Mouse (Mus musculus): ENCODE measurements at regions not wholly inside any gene's neighbourhood (a gene's known extent, or its start where the extent isn't known, plus 50 kb on each side); places are given as distances from the start of the nearest gene placed in this dataset.

- H3K4me3 ChIP-seq, result no peak overlapping the region
- WGBS, result 66% methylated on average over 10 of the region's 10 CpGs
- no peaks in the 10 kb centered on the region for H3K27me3 ChIP-seq (ENCODE audit: insufficient read depth, poor library complexity, severe bottlenecking)
- DNase-seq (ENCODE audit: low spot score), result no peak
- H3K36me3 ChIP-seq, result no peaks in the 10 kb centered on the region
- H3K4me1 ChIP-seq (replicated peaks), result peaks cover 44% of the 10 kb centered on the region
- H3K27ac ChIP-seq, result 0 out of 2 replicates have a peak overlapping the region, but pooled peaks have one; percentile 23
- no peaks in the 10 kb centered on the region for H3K9me3 ChIP-seq
These were observed 56.4 kb downstream of the Cxcr4 start for GRCm38 (mm10) chr1:128535537-128536150.

GRCm38 (mm10) chr1:128532632-128533031 is 59.5 kb downstream of the Cxcr4 start:
- H3K36me3 ChIP-seq, result no peaks in the 10 kb centered on the region
- WGBS, result 3% methylated on average over 4 of the region's 4 CpGs
- H3K27me3 ChIP-seq (ENCODE audit: insufficient read depth, poor library complexity, severe bottlenecking), result no peaks in the 10 kb centered on the region
- H3K27ac ChIP-seq, result peak overlapping the region; percentile 72
- peaks cover 27% of the 10 kb centered on the region for H3K4me1 ChIP-seq (replicated peaks)
- DNase-seq (ENCODE audit: low spot score), result no peak
- no peak overlapping the region for H3K4me3 ChIP-seq
- no peaks in the 10 kb centered on the region for H3K9me3 ChIP-seq

- H3K4me3 ChIP-seq, result no peak overlapping the region
- H3K36me3 ChIP-seq, result no peaks in the 10 kb centered on the region
- DNase-seq (ENCODE audit: low spot score), result no peak
- H3K27ac ChIP-seq, result no peak overlapping the region
- H3K4me1 ChIP-seq (replicated peaks), result peaks cover 15% of the 10 kb centered on the region
- WGBS, result 82% methylated on average over 4 of the region's 4 CpGs
- H3K9me3 ChIP-seq, result no peaks in the 10 kb centered on the region
- no peaks in the 10 kb centered on the region for H3K27me3 ChIP-seq (ENCODE audit: insufficient read depth, poor library complexity, severe bottlenecking)
These were observed 62.1 kb downstream of the Cxcr4 start for GRCm38 (mm10) chr1:128529808-128530545.

- H3K4me3 ChIP-seq, result no peak overlapping the region
- no peaks in the 10 kb centered on the region for H3K27me3 ChIP-seq (ENCODE audit: insufficient read depth, poor library complexity, severe bottlenecking)
- no peaks in the 10 kb centered on the region for H3K9me3 ChIP-seq
- WGBS, result 93% methylated on average over 4 of the region's 4 CpGs
- DNase-seq (ENCODE audit: low spot score), result no peak
- no peaks in the 10 kb centered on the region for H3K4me1 ChIP-seq (replicated peaks)
- no peak overlapping the region for H3K27ac ChIP-seq
- H3K36me3 ChIP-seq, result no peaks in the 10 kb centered on the region
These were observed 72.9 kb downstream of the Cxcr4 start for GRCm38 (mm10) chr1:128519234-128519633.

GRCm38 (mm10) chr1:128518514-128518913 is 73.6 kb downstream of the Cxcr4 start:
- Histone ChIP-seq H3K27ac (no peak overlapping the region), H3K36me3 (no peaks in the 10 kb centered on the region), H3K4me1 (replicated peaks) (no peaks in the 10 kb centered on the region), H3K27me3 (ENCODE audit: insufficient read depth, poor library complexity, severe bottlenecking) (no peaks in the 10 kb centered on the region), H3K9me3 (no peaks in the 10 kb centered on the region), H3K4me3 (no peak overlapping the region)
- WGBS, result 91% methylated on average over 5 of the region's 5 CpGs
- DNase-seq (ENCODE audit: low spot score), result no peak

GRCm38 (mm10) chr1:128517351-128517750 is 74.7 kb downstream of the Cxcr4 start:
- H3K9me3 ChIP-seq, result no peaks in the 10 kb centered on the region

GRCm38 (mm10) chr1:128514327-128514726 is 77.8 kb downstream of the Cxcr4 start:
- no peak for DNase-seq (ENCODE audit: low spot score)
- H3K9me3 ChIP-seq, result no peaks in the 10 kb centered on the region
- H3K27me3 ChIP-seq (ENCODE audit: insufficient read depth, poor library complexity, severe bottlenecking), result no peaks in the 10 kb centered on the region
- WGBS, result 93% methylated on average over 1 of the region's 1 CpGs
- no peak overlapping the region for H3K27ac ChIP-seq
- H3K4me1 ChIP-seq (replicated peaks), result no peaks in the 10 kb centered on the region
- no peaks in the 10 kb centered on the region for H3K36me3 ChIP-seq
- H3K4me3 ChIP-seq, result no peak overlapping the region

More at GRCm38 (mm10) chr1:128517351-128517750, 74.7 kb downstream of the Cxcr4 start:
- Histone ChIP-seq H3K27me3 (ENCODE audit: insufficient read depth, poor library complexity, severe bottlenecking) (no peaks in the 10 kb centered on the region), H3K36me3 (no peaks in the 10 kb centered on the region), H3K27ac (no peak overlapping the region), H3K4me1 (replicated peaks) (no peaks in the 10 kb centered on the region), H3K4me3 (no peak overlapping the region)
- DNase-seq (ENCODE audit: low spot score), result no peak
- WGBS, result 82% methylated on average over 1 of the region's 1 CpGs

GRCm38 (mm10) chr1:128513911-128514310 is 78.2 kb downstream of the Cxcr4 start:
- no peak overlapping the region for H3K27ac ChIP-seq
- H3K9me3 ChIP-seq, result no peaks in the 10 kb centered on the region
- no peaks in the 10 kb centered on the region for H3K36me3 ChIP-seq
- 83% methylated on average over 2 of the region's 2 CpGs for WGBS
- DNase-seq (ENCODE audit: low spot score), result no peak
- H3K4me1 ChIP-seq (replicated peaks), result no peaks in the 10 kb centered on the region
- no peak overlapping the region for H3K4me3 ChIP-seq
- H3K27me3 ChIP-seq (ENCODE audit: insufficient read depth, poor library complexity, severe bottlenecking), result no peaks in the 10 kb centered on the region

- Histone ChIP-seq H3K9me3 (no peaks in the 10 kb centered on the region), H3K4me3 (no peak overlapping the region), H3K27me3 (ENCODE audit: insufficient read depth, poor library complexity, severe bottlenecking) (no peaks in the 10 kb centered on the region), H3K36me3 (no peaks in the 10 kb centered on the region), H3K27ac (no peak overlapping the region), H3K4me1 (replicated peaks) (no peaks in the 10 kb centered on the region)
- WGBS, result 92% methylated on average over 4 of the region's 4 CpGs
- no peak for DNase-seq (ENCODE audit: low spot score)
These were observed 78.9 kb downstream of the Cxcr4 start for GRCm38 (mm10) chr1:128513153-128513552.

- WGBS, result 84% methylated on average over 2 of the region's 2 CpGs
These were observed 83.2 kb downstream of the Cxcr4 start for GRCm38 (mm10) chr1:128508816-128509461.

GRCm38 (mm10) chr1:128506551-128507313 is 85.4 kb downstream of the Cxcr4 start:
- 86% methylated on average over 4 of the region's 4 CpGs for WGBS
- Histone ChIP-seq H3K27me3 (ENCODE audit: insufficient read depth, poor library complexity, severe bottlenecking) (no peaks in the 10 kb centered on the region), H3K27ac (peak overlapping the region; percentile 13; the same call in 1 of the 2 replicates), H3K36me3 (no peaks in the 10 kb centered on the region), H3K4me3 (no peak overlapping the region), H3K9me3 (peaks cover 8% of the 10 kb centered on the region; the same call in 1 of the 2 replicates), H3K4me1 (replicated peaks) (peaks cover 6% of the 10 kb centered on the region; the same call in 1 of the 2 replicates)
- no peak for DNase-seq (ENCODE audit: low spot score)

More at GRCm38 (mm10) chr1:128508816-128509461, 83.2 kb downstream of the Cxcr4 start:
- H3K36me3 ChIP-seq, result no peaks in the 10 kb centered on the region
- H3K27me3 ChIP-seq (ENCODE audit: insufficient read depth, poor library complexity, severe bottlenecking), result no peaks in the 10 kb centered on the region
- no peak overlapping the region for H3K27ac ChIP-seq
- DNase-seq (ENCODE audit: low spot score), result no peak
- peaks cover 6% of the 10 kb centered on the region; the same call in 1 of the 2 replicates for H3K4me1 ChIP-seq (replicated peaks)
- no peak overlapping the region for H3K4me3 ChIP-seq
- H3K9me3 ChIP-seq, result peaks cover 7% of the 10 kb centered on the region; the same call in 1 of the 2 replicates

GRCm38 (mm10) chr1:128504371-128504770 is 87.2 kb upstream of the Dars start:
- no peaks in the 10 kb centered on the region for H3K36me3 ChIP-seq
- 56% methylated on average over 4 of the region's 4 CpGs for WGBS
- no peak for DNase-seq (ENCODE audit: low spot score)
- no peaks in the 10 kb centered on the region for H3K27me3 ChIP-seq (ENCODE audit: insufficient read depth, poor library complexity, severe bottlenecking)
- peaks cover 6% of the 10 kb centered on the region; the same call in 1 of the 2 replicates for H3K4me1 ChIP-seq (replicated peaks)
- no peak overlapping the region for H3K4me3 ChIP-seq
- H3K27ac ChIP-seq, result no peak overlapping the region
- H3K9me3 ChIP-seq, result peaks cover 8% of the 10 kb centered on the region; the same call in 1 of the 2 replicates

Data from hindbrain, embryonic 10.5 days (tissue).